Mouse (Mus musculus) intestine, embryonic 14.5 days (tissue): ENCODE results near the gene Celf2. TPM values are rescaled to one million over a fixed set of nuclear protein-coding genes. Genes with fewer than 3 reads are reported as not detected.

Experiments used
- ATAC-seq: fragments of 200-750 bp; cut with Nextera tagmentation; replicated peaks from 2 replicates; pipeline ENCODE4 v1.8.0; 2017; ENCODE audit warnings: low read depth, moderate number of reproducible peaks, moderate TSS enrichment, moderate library complexity; ENCODE audit not compliant: low FRiP score, low TSS enrichment
- DNase-seq: peaks from one replicate; pipeline ENCODE4 v3.0.0-alpha.2; 2018; ENCODE audit warnings: low spot score
- H3K27ac ChIP-seq: fragments of 300-500 bp; sonication (generic); 2 replicates; pipeline ENCODE4 v1.5.1; 2014; ENCODE audit warnings: low read depth, mild to moderate bottlenecking, control low read depth
- H3K27me3 ChIP-seq: fragments of 300-500 bp; sonication (generic); replicated peaks from 2 replicates; pipeline ENCODE4 v1.6.1; 2014; ENCODE audit warnings: low read length, control low read depth; ENCODE audit not compliant: control insufficient read depth, insufficient read depth
- H3K36me3 ChIP-seq: fragments of 300-500 bp; sonication (generic); 2 replicates; pipeline ENCODE4 v1.6.1; 2014; ENCODE audit warnings: low read length, control low read depth; ENCODE audit not compliant: control insufficient read depth, insufficient read depth
- H3K4me1 ChIP-seq: fragments of 300-500 bp; sonication (generic); replicated peaks from 2 replicates; pipeline ENCODE4 v1.6.1; 2014; ENCODE audit warnings: low read length, control low read depth, mixed read lengths; ENCODE audit not compliant: control insufficient read depth, insufficient read depth
- H3K4me2 ChIP-seq: fragments of 300-500 bp; sonication (generic); 2 replicates; pipeline ENCODE4 v1.6.1; 2014; ENCODE audit warnings: low read length
- H3K4me3 ChIP-seq: fragments of 300-500 bp; sonication (generic); 2 replicates; pipeline ENCODE4 v1.5.1; 2014; ENCODE audit warnings: low read depth, low read length, control low read depth, mixed read lengths
- H3K9ac ChIP-seq: fragments of 300-500 bp; sonication (generic); 2 replicates; pipeline ENCODE4 v1.6.1; 2014; ENCODE audit warnings: mild to moderate bottlenecking, low read length
- H3K9me3 ChIP-seq: fragments of 300-500 bp; sonication (generic); 2 replicates; pipeline ENCODE4 v1.6.1; 2016; ENCODE audit warnings: low read length, control low read depth; ENCODE audit not compliant: control insufficient read depth
- WGBS: fragments of 180-500 bp; shearing (Covaris S2); extraction: QIAGEN DNeasy Blood & Tissue Kit; methylation state at CpG from one replicate; pipeline ENCODE4 v1.1.7; 2014; 5-methylcytosine and 5-hydroxymethylcytosine counted together
- polyA plus RNA-seq: library from polyadenylated mRNA; unstranded; fragments of >200 nt; fragmentation: Nextera tagmentation; extraction: Ambion mirVana; gene quantifications from 2 replicates; pipeline ENCODE4 v1.2.1, GENCODE M21; 2014

Celf2 gene
- polyA plus RNA-seq, 1 experiment from 2014 or later = 53.5 TPM

DNA sequence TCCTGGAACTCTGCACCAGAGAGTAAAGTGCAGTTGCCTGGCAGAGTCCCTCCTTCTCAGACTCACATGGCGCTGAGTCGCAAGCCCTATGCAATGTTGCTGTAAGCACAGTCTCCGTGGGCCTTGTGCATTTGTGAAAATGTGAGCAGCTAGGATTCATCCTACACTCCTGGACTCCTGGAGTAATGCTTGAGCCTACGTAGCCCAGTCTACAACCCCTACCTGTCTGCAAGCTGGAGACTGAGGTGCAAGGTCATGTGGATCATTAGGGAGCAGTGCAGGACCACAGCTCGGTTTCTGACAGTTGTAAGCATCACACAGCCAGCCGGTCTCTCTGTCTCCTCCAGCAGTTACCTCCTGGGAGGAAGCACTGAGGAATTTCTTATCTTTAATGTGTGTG lies 1019.3 kb downstream of the Celf2 start:
- H3K4me1 ChIP-seq = no peaks in the 10 kb centered on the region
- WGBS = 89% methylated on average over 6 of the region's 6 CpGs
- no peak for ATAC-seq

More for the DNA sequence above, 1019.3 kb downstream of the Celf2 start:
- no peak overlapping the region for H3K27ac ChIP-seq
- H3K36me3 ChIP-seq = no peaks in the 10 kb centered on the region
- DNase-seq = no peak
- H3K4me2 ChIP-seq = no peak overlapping the region
- H3K9ac ChIP-seq = no peak overlapping the region
- H3K4me3 ChIP-seq = no peak overlapping the region
- H3K9me3 ChIP-seq = no peaks in the 10 kb centered on the region
- no peaks in the 10 kb centered on the region for H3K27me3 ChIP-seq
